Mouse (Mus musculus): ENCODE measurements around the gene Kmt2d.

Kmt2d gene

GRCm38 (mm10) chr15:98853161-98853937, 17.7 kb downstream of the Kmt2d start:
- DNase-seq, result no peak

DNA sequence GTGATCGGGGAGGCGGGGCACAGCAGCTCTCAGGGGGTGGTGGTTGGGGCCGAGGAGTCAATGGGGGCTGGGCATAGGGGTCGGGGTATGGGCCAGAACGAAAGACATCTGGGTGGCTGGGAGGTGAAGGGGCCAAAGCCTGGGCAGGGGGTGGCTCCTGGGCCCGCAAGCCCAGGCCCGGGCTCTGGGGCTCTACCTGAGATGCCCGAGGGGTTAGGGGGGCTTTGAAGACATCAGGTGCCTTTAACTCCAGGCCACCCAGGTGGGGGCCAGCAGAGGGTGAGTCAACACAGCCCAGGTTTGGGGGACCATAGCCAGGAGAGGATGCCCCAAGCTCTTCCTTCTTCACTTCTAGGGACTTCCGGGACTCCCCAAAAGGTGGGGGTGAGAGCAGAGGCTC, 18.3 kb downstream of the Kmt2d start:
- DNase-seq, result no peak

DNA sequence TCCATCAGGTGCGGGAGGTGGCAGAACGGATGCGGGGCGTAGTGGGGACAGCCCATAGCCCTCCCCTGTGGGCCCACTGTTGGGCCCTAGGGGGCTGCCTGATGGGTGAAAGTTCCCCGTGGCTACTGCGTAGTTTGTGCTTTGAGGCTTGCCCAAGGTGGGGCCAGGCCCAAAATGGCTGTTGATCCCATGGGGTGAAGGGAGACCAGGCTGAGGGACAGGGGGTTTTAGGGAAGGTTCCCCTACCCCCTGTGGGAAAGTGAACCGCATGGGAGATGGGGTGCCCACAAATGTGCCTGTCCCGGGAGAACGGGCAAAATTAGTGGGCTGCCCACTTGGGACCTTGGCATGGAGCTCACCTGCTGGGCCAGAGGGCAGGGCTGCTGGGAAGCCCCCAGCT, 18.9 kb downstream of the Kmt2d start:
- DNase-seq, result no peak

- DNase-seq, result no peak
These were observed 19.7 kb downstream of the Kmt2d start for GRCm38 (mm10) chr15:98851229-98851818.

DNA sequence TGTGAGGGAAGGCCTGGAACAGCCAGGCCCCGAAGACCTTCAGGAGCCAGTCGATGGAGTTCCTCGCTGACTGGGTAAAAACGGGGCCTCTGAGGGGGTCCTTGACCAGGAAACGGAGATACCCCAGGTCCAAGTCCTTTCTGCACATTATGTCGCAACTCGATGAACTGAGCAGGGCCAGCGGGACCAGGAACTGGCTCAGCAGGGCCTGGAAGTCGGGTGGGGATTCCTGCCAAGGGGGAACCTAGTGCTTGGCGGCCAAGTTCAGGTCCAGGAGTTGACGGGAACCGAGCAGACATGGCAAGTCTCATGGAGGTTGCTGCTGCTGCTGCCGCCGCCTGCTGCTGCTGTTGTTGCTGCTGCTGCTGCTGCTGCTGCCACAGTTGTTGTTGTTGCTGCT, 20.3 kb downstream of the Kmt2d start:
- no peak for DNase-seq

GRCm38 (mm10) chr15:98849956-98850600, 20.9 kb downstream of the Kmt2d start:
- DNase-seq, result no peak

GRCm38 (mm10) chr15:98849165-98849564, 21.8 kb downstream of the Kmt2d start:
- DNase-seq, result no peak

- DNase-seq, result no peak
These were observed 24.9 kb downstream of the Kmt2d start for GRCm38 (mm10) chr15:98846140-98846539.

- no peak for DNase-seq
These were observed 25.9 kb downstream of the Kmt2d start for GRCm38 (mm10) chr15:98845149-98845548.

- no peak for DNase-seq
These were observed 27.3 kb downstream of the Kmt2d start for GRCm38 (mm10) chr15:98843595-98844223.

- DNase-seq, result no peak
These were observed 31.1 kb downstream of the Kmt2d start for GRCm38 (mm10) chr15:98839671-98840585.

DNA sequence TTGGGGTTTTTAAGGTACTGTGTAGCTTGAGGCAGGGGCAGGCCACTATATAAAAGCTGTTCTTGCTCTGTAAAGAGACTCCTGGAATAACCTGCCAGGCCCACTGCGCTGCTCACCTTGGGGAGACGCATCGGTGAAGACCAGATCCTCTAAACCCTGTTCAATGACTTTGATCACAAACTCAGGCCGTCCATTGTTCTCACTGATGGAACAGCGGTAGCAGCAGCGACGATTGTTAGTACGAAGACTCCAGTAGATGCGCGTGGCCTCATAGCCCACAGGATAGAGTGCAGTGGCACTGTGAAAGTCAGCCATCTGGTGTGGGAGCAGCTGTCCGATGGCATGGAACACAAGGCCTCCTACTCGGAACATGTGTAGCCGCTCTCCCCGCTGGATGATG, 31.8 kb downstream of the Kmt2d start:
- DNase-seq, result no peak

DNA sequence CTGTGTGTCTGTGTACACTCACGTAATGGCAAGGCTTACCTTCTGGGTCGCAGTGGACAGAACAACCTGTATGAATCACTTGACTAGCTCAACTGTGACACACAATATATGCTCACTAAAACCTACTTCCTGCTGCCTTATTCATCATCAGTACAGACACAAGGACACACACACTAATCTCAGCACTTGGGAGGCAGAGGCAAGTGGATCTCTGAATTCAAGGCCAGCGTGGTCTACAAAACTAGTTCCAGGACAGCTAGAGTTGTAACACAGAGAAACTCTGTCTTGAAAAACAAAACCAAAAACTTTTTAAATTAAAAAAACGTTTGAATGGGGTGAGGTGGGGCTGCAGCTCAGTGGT, 33.3 kb downstream of the Kmt2d start:
- no peak for DNase-seq

DNA sequence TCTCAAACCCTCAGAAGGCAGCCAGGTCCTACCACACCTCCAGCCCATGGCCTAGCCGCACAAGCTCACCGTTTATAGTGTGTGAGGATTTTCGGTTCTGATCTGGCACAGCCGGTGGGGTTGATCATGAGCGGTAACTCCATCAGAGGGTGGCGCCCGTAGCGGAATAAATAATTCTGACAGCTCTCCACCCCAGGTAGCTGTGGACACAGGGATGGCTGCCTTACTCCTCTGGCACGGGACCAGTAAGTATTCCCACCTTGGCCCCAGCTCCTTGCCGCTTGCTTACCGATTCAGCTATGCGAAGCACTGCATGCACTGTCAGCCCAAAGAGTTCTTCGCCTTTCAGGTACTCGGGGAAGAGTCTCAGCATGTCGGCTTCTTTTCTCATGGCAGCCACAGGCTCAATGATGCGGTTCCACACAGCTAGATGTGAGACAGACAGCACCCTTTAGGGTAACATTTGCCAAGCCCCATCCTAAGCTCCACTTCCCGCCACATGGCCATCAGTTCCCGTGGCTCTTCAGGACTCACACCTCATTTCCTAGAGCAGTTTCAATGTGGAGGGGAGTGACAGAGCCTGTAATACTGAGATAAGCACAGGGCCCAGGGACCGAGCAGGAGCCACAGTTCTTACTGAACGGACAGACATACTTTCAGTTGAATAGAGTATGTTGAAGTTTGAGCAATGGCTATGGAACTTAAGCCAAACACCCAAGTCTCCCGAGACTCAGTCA, 33.8 kb downstream of the Kmt2d start:
- DNase-seq, result no peak

- DNase-seq, result no peak
These were observed 35.7 kb downstream of the Kmt2d start for GRCm38 (mm10) chr15:98835291-98835690.

DNA sequence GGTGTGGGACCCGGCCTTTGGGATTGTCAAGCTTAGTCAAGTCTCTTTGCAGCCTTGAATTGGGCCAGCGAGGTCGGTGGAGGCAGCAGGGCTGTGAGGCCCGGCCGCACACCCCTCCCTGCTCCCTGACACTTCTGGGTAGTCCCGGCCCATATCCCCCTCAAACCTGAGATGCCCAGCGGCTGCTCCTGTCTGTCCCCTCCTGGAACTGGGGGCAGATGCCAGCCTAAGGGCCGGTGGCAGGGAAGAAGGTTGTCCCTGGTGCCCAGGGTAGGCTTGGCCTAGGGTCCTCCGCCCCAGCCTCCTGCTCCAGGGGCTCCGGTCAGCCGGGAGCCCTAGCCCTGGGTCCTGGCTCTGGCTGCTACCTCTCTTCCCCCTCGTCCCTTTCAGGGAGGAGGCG, 36.9 kb downstream of the Kmt2d start:
- DNase-seq, result no peak

GRCm38 (mm10) chr15:98833281-98833680, 37.7 kb downstream of the Kmt2d start:
- no peak for DNase-seq

DNA sequence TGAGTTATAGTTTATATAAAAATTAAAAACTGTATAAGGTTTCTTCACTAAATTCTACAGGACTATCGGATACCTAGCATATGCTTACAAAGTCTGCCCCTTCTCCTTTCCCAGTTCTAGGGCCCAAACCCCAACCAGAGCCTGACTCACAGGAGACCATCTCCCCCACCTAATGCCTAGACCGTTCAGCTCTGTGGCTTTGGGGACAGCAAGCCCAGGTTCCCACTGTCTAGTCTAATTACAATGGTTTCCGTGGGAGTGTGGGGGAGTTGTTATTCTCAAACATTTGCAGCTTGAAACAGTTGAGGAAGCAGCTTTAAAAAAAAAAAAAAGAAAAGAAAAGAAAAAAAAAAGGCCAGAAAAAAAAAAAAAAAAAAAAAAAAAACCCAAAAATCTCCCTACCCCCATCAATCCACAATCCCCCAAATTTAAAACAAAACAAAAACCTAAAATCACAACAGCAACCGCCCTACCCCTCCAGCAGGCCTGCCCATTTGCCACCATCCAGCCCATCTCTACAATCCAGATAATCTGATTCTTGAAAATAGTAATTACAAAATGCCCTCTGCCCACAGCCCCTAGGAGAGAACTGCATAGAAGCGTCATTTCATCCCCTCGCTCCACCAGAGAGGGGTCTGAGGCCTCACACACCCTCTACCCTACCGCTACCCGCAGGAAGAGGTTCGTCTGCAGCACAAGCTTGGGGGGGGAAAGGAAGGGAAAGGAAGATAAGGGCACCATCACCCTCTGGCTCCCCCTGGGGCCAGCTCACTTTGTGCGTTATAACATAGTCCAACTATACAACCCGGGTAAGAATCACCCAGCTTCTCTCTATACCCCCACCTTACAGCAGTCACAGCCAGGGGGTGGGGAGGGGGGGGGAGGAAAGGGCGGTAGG, 38.6 kb downstream of the Kmt2d start:
- DNase-seq, result no peak

DNA sequence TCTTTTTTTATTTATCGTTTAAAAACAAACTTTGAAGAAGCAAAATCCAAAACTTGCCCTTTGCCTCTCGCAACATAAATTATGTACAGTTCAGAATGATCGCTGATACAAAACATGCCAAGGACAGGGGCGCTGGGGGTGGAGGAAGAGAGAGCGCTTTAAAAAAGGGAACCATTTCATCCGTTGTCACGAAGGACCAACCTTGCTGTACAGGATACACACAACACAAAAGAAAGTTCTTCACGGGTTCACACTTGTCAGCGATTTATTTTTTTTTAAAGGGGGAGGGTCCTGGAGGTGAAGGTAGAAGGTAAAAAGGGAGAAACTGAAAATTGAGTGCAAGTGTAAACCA, 39.3 kb downstream of the Kmt2d start:
- no peak for DNase-seq

DNA sequence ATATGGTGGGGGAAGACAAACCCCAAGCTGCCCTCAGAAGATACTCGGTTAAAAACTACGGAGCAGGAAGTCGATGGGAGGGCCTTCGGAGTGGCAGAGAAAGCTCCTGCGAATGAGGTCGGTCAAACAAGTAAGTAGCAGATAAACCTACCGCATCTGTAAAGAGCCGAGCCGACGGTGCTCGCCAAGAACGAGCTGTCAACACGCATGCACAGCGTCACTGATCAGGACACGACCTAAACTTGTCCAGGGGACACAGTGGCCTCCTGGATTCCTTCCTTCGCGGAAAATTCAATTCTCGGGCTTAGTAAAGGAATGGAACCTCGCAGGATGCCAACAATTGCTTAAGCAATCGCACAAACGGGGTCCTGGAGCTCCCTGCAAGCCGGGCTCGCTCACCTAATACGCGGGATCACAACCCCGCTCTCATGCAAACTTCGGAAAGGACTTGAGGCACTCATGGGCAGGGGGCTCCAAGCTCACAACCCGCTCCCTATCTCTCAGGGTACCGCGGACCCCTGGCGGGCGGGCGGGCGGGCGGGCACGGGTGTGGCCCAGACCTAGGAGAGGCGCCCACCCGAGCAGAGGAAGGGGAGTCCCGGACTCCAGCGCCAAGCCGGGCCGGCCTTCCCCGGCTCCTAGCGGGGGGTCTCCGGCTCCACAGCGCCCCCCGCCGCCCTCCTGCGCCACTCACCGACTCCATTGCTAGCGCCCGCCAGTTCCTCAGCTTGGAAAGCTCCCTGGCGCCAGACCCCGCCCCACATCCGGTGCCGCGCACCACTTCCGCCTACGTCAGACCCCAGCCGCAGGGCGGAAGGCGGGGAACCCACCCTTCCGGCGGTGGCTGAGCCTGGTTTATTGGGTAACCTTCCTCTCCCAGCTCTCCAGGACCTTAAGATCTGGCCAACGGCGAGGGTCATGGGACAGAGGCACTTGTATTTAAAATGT, 40.0 kb downstream of the Kmt2d start, which contains the start of gene Prkag1:
Gene Prkag1, minus strand, starts transcription at position 786 of the 948 bp plus-strand sequence.
- peak; percentile 92 for DNase-seq
